ENCODE assay signal across 10 mouse cellular contexts in the genomic region with DNA sequence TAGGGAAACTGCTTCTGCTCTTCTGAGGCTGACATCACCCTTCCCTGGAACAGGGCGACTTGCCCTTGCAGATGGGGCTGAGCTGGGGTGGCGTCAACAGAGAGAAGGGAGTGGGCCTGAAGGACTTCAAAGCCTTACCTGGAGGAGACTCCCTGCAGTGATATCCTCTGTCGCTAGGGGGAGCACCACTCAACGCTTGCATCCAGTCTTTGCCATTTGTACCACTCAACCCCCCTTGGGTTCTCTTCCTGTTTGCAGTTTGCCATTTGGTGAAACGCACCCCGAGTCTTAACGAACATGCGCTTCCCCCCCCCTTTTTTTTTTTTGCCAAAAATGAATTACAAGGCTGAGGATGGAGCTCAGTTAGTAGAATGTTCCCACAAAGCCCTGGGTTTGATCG. TPM values are rescaled to one million over a fixed set of nuclear protein-coding genes. Genes with fewer than 3 reads are reported as not detected.
DNase-seq lines count a peak whose midpoint lies in the region; ATAC-seq and TF ChIP-seq lines count a peak whose summit lies in the region.
"Had no signal": no experiment of that assay in that cellular context is flagged by ENCODE, and none has a peak within 500 bp of the region (broad histone marks: within the 10 kb centered on the region; RNA-seq: fewer than 3 reads in every experiment).

No protein-coding gene starts in this region.

- ATAC-seq in kidney, embryonic 15.5 days (replicated peaks; ENCODE audit: low FRiP score) = no peak
- ATAC-seq in intestine, embryonic 16.5 days = 0 out of 2 replicates have a peak, but pooled peaks have one; percentile 2
- no peak for ATAC-seq in limb, embryonic 14.5 days (ENCODE audit: low FRiP score, low read depth)
- ATAC-seq in neutrophil, adult 5-6 weeks (ENCODE audit: extremely low read depth, insufficient number of reproducible peaks, low FRiP score, poor library complexity, severe bottlenecking) = peak; percentile 63; the same call in 1 of the 2 replicates

- TF ChIP-seq CTCF in kidney, adult 2 months (conservative IDR thresholded peaks at IDR 0.05; ENCODE audit: insufficient read depth, insufficient read length, low read depth, low read length) = peak; percentile 88

- no peak overlapping the region for H3K4me3 ChIP-seq in kidney, adult 2 months (ENCODE audit: insufficient read depth, low read depth, low read length)
- H3K4me3 ChIP-seq in kidney, embryonic 15.5 days (replicated peaks) = no peak overlapping the region
- H3K4me3 ChIP-seq in intestine, embryonic 16.5 days (ENCODE audit: low read length) = no peak overlapping the region
- no peak overlapping the region for H3K4me3 ChIP-seq in limb, embryonic 14.5 days (replicated peaks; ENCODE audit: low read length)
- H3K4me3 ChIP-seq: embryonic facial prominence, embryonic 12.5 days had no signal

- H3K27me3 ChIP-seq in kidney, adult 2 months (replicated peaks; ENCODE audit: control insufficient read depth, insufficient read depth, low read length) = no peaks in the 10 kb centered on the region
- no peaks in the 10 kb centered on the region for H3K27me3 ChIP-seq in kidney, embryonic 15.5 days
- no peaks in the 10 kb centered on the region for H3K27me3 ChIP-seq in intestine, embryonic 16.5 days (replicated peaks; ENCODE audit: control insufficient read depth, insufficient read depth, low read length)
- no peaks in the 10 kb centered on the region for H3K27me3 ChIP-seq in limb, embryonic 14.5 days (ENCODE audit: control insufficient read depth, insufficient read depth, low read length)
- H3K27me3 ChIP-seq: embryonic facial prominence, embryonic 12.5 days had no signal

- H3K4me2 ChIP-seq in kidney, embryonic 15.5 days = no peak overlapping the region
- no peak overlapping the region for H3K4me2 ChIP-seq in intestine, embryonic 16.5 days (ENCODE audit: low read depth, low read length)
- H3K4me2 ChIP-seq in limb, embryonic 14.5 days (replicated peaks; ENCODE audit: low read depth, low read length, severe bottlenecking) = peak overlapping the region; percentile 9; the same call in 1 of the 2 replicates
- H3K4me2 ChIP-seq: embryonic facial prominence, embryonic 12.5 days had no signal

- H3K9me3 ChIP-seq in kidney, embryonic 15.5 days (replicated peaks) = no peaks in the 10 kb centered on the region
- H3K9me3 ChIP-seq in intestine, embryonic 16.5 days (ENCODE audit: control insufficient read depth, low read length) = no peaks in the 10 kb centered on the region
- H3K9me3 ChIP-seq in limb, embryonic 14.5 days (ENCODE audit: control insufficient read depth, low read length) = no peaks in the 10 kb centered on the region
- H3K9me3 ChIP-seq: embryonic facial prominence, embryonic 12.5 days had no signal

- WGBS in kidney, adult 2 months = 12% methylated on average over 9 of the region's 9 CpGs
- 14% methylated on average over 9 of the region's 9 CpGs for WGBS in kidney, embryonic 15.5 days
- 13% methylated on average over 9 of the region's 9 CpGs for WGBS in intestine, embryonic 16.5 days
- WGBS in limb, embryonic 14.5 days = 14% methylated on average over 9 of the region's 9 CpGs

- peak; percentile 68 for DNase-seq in kidney, adult 2 months
- DNase-seq in c-Kit-positive CD71-positive TER-119-positive erythroid progenitor cells, embryonic 14.5 days (ENCODE audit: low spot score) = peak; percentile 69
- peak; percentile 65 to 71 for DNase-seq in frontal cortex, postnatal 25 days (ENCODE audit: low spot score in 2 of 2)
- peak; percentile 62 for DNase-seq in limb, embryonic 14.5 days (ENCODE audit: low spot score)
- peak; percentile 62 for DNase-seq in testis, postnatal 14 days (ENCODE audit: low spot score)

- no peaks in the 10 kb centered on the region for H3K4me1 ChIP-seq in kidney, adult 2 months (ENCODE audit: control insufficient read depth, insufficient read depth, low read length)
- 0 out of 2 replicates have a peak, but pooled peaks cover 6% of the 10 kb centered on the region for H3K4me1 ChIP-seq in kidney, embryonic 15.5 days
- peaks cover 8% of the 10 kb centered on the region; the same call in 1 of the 2 replicates for H3K4me1 ChIP-seq in intestine, embryonic 16.5 days (ENCODE audit: control insufficient read depth, insufficient read depth, low read length)
- H3K4me1 ChIP-seq in limb, embryonic 14.5 days (ENCODE audit: control insufficient read depth, insufficient read depth, low read length) = no peaks in the 10 kb centered on the region

- TF ChIP-seq POLR2A in kidney, adult 2 months (IDR thresholded peaks at IDR 0.05; ENCODE audit: low read depth, low read length) = no peak
- no peak for TF ChIP-seq POLR2A in limb, embryonic 14.5 days (IDR thresholded peaks at IDR 0.05; ENCODE audit: borderline replicate concordance, extremely low read depth, insufficient read depth, insufficient read length)

- H3K27ac ChIP-seq in kidney, adult 2 months (ENCODE audit: insufficient read depth, low read depth, low read length) = no peak overlapping the region
- H3K27ac ChIP-seq in kidney, embryonic 15.5 days = no peak overlapping the region
- no peak overlapping the region for H3K27ac ChIP-seq in intestine, embryonic 16.5 days (ENCODE audit: low read length)
- H3K27ac ChIP-seq in limb, embryonic 14.5 days (replicated peaks; ENCODE audit: low read depth, low read length) = no peak overlapping the region
- H3K27ac ChIP-seq: embryonic facial prominence, embryonic 12.5 days had no signal

- H3K36me3 ChIP-seq in kidney, adult 2 months (ENCODE audit: control insufficient read depth, insufficient read depth, low read length) = no peaks in the 10 kb centered on the region
- H3K36me3 ChIP-seq in kidney, embryonic 15.5 days = no peaks in the 10 kb centered on the region
- no peaks in the 10 kb centered on the region for H3K36me3 ChIP-seq in intestine, embryonic 16.5 days (ENCODE audit: control insufficient read depth, insufficient read depth, low read length)
- H3K36me3 ChIP-seq in limb, embryonic 14.5 days (ENCODE audit: control insufficient read depth, insufficient read depth, low read length) = no peaks in the 10 kb centered on the region
- H3K36me3 ChIP-seq: embryonic facial prominence, embryonic 12.5 days had no signal

- H3K9ac ChIP-seq in kidney, embryonic 15.5 days = no peak overlapping the region
- no peak overlapping the region for H3K9ac ChIP-seq in intestine, embryonic 16.5 days (ENCODE audit: low read depth, low read length)
- H3K9ac ChIP-seq in limb, embryonic 14.5 days (ENCODE audit: low read depth, low read length, severe bottlenecking) = no peak overlapping the region
- H3K9ac ChIP-seq: embryonic facial prominence, embryonic 12.5 days had no signal

RNA-seq across cellular contexts. Expression of a gene that starts 11.9 kb away (rescaled TPM):
- polyA plus RNA-seq in kidney, adult 2 months (2012; rRNA removed) = 2.6 and 3.0 TPM in 2 replicates
- polyA plus RNA-seq in kidney, embryonic 15.5 days (2015; fragmentation: Nextera tagmentation; extraction: Ambion mirVana) = 0.33 and 0.36 TPM in 2 replicates
- 1.2 TPM in 2 replicates for polyA plus RNA-seq in intestine, embryonic 16.5 days (2015; fragmentation: Nextera tagmentation; extraction: Ambion mirVana)
- 0.25 and 0.29 TPM in 2 replicates for polyA plus RNA-seq in limb, embryonic 14.5 days (2012; rRNA removed)
- 0.48 and 0.65 TPM in 2 replicates for polyA plus RNA-seq in limb, embryonic 14.5 days (2014; fragmentation: Nextera tagmentation; extraction: Ambion mirVana)
- total RNA-seq in neutrophil, adult 5-6 weeks (2017) = not detected in 2 replicates

RNA-seq across cellular contexts. Expression of a gene that starts 25.3 kb away (rescaled TPM):
- polyA plus RNA-seq in kidney, adult 2 months (2012; rRNA removed) = 0.04 and 0.08 TPM in 2 replicates
- 0.05 and 0.10 TPM in 2 replicates for polyA plus RNA-seq in kidney, embryonic 15.5 days (2015; fragmentation: Nextera tagmentation; extraction: Ambion mirVana)
- 0.18 and 0.28 TPM in 2 replicates for polyA plus RNA-seq in intestine, embryonic 16.5 days (2015; fragmentation: Nextera tagmentation; extraction: Ambion mirVana)
- 0.04 and 0.16 TPM in 2 replicates for polyA plus RNA-seq in limb, embryonic 14.5 days (2012; rRNA removed)
- polyA plus RNA-seq in limb, embryonic 14.5 days (2014; fragmentation: Nextera tagmentation; extraction: Ambion mirVana) = 0.07 and 0.08 TPM in 2 replicates
- under 0.01 and 0.49 TPM in 2 replicates for total RNA-seq in neutrophil, adult 5-6 weeks (2017)
- polyA plus RNA-seq: embryonic facial prominence, embryonic 12.5 days; stomach, embryonic 14.5 days had no signal

RNA-seq across cellular contexts. Expression of a gene that starts 50.4 kb away (rescaled TPM):
- polyA plus RNA-seq in kidney, adult 2 months (2012; rRNA removed) = 3.1 and 3.4 TPM in 2 replicates
- 1.9 TPM in 2 replicates for polyA plus RNA-seq in kidney, embryonic 15.5 days (2015; fragmentation: Nextera tagmentation; extraction: Ambion mirVana)
- 1.5 TPM in 2 replicates for polyA plus RNA-seq in intestine, embryonic 16.5 days (2015; fragmentation: Nextera tagmentation; extraction: Ambion mirVana)
- 7.6 and 8.2 TPM in 2 replicates for polyA plus RNA-seq in limb, embryonic 14.5 days (2012; rRNA removed)
- 3.5 and 3.6 TPM in 2 replicates for polyA plus RNA-seq in limb, embryonic 14.5 days (2014; fragmentation: Nextera tagmentation; extraction: Ambion mirVana)
- 3.6 and 4.1 TPM in 2 replicates for total RNA-seq in neutrophil, adult 5-6 weeks (2017)

Comparison
In these comparisons a context has a peak if more than half of its experiments do, and no peak if none do; other contexts are left out.
1. ATAC-seq: peak in intestine, embryonic 16.5 days (single experiment) and neutrophil, adult 5-6 weeks (single experiment); none in kidney, embryonic 15.5 days (single experiment) and limb, embryonic 14.5 days (single experiment).
2. Peak in every context shown above with its lines, with median percentiles within 50 percentile points of each other: DNase-seq.